Mouse (Mus musculus) liver, embryonic 14.5 days (tissue): ENCODE measurements around the gene Slc44a1. TPM values are rescaled to one million over a fixed set of nuclear protein-coding genes. Genes with fewer than 3 reads are reported as not detected.

Source experiments
- ATAC-seq: fragments of 200-750 bp; cut with Nextera tagmentation; 2 replicates; pipeline ENCODE4 v1.8.0; 2017; ENCODE audit warnings: moderate number of reproducible peaks, mild to moderate bottlenecking, moderate library complexity; ENCODE audit not compliant: insufficient read depth
- DNase-seq, 3 experiments: peaks; one replicate each; pipeline ENCODE4 v3.0.0-alpha.2; 2012 to 2013; ENCODE audit warnings: low read depth in 3 of 3, low spot score in 3 of 3
- H3K27ac ChIP-seq: fragments of 300-500 bp; sonication (generic); 2 replicates; pipeline ENCODE4 v1.5.1; 2014; ENCODE audit warnings: moderate library complexity, mild to moderate bottlenecking, control low read depth, inconsistent platforms
- H3K27me3 ChIP-seq: fragments of 300-500 bp; sonication (generic); 2 replicates; pipeline ENCODE4 v1.6.1; 2014; ENCODE audit warnings: mild to moderate bottlenecking, low read length, moderate library complexity; ENCODE audit not compliant: control insufficient read depth, insufficient read depth
- H3K36me3 ChIP-seq: fragments of 300-500 bp; sonication (generic); replicated peaks from 2 replicates; pipeline ENCODE4 v1.6.1; 2014; ENCODE audit warnings: low read depth; ENCODE audit not compliant: control insufficient read depth, insufficient read depth
- H3K4me1 ChIP-seq, 2 experiments: fragments of 200-500 bp in 1 of 2; fragments of 300-500 bp in 1 of 2; sonication (generic) in 1 of 2; replicated peaks; 2 replicates each; pipeline ENCODE4 v1.6.1; 2012 to 2014; ENCODE audit warnings: antibody characterized with exemption in 1 of 2, inconsistent platforms in 1 of 2, low read length in 1 of 2; ENCODE audit not compliant: control insufficient read depth in 2 of 2, insufficient read depth in 2 of 2
- H3K4me2 ChIP-seq: fragments of 300-500 bp; sonication (generic); 2 replicates; pipeline ENCODE4 v1.6.1; 2014; ENCODE audit warnings: low read depth, mild to moderate bottlenecking, control low read depth, moderate library complexity
- H3K4me3 ChIP-seq, 2 experiments: fragments of 200-500 bp in 1 of 2; fragments of 300-500 bp in 1 of 2; sonication (generic) in 1 of 2; 2 replicates each; pipeline ENCODE4 v1.5.1; 2012 to 2014; ENCODE audit warnings: low read depth in 2 of 2, low read length in 2 of 2, mild to moderate bottlenecking in 2 of 2, control low read depth in 1 of 2, inconsistent platforms in 1 of 2, moderate library complexity in 1 of 2; ENCODE audit not compliant: insufficient read depth in 1 of 2
- H3K9ac ChIP-seq: fragments of 300-500 bp; sonication (generic); replicated peaks from 2 replicates; pipeline ENCODE4 v1.6.1; 2014; ENCODE audit warnings: mild to moderate bottlenecking, control low read depth, moderate library complexity
- H3K9me3 ChIP-seq: fragments of 300-500 bp; sonication (generic); 2 replicates; pipeline ENCODE4 v1.6.1; 2016; ENCODE audit warnings: low read length, mixed read lengths; ENCODE audit not compliant: control insufficient read depth
- CTCF ChIP-seq: IDR thresholded peaks from 2 replicates; pipeline ENCODE4 v1.5.1; 2016; ENCODE audit warnings: antibody characterized with exemption, low read depth, control low read depth
- EP300 ChIP-seq: IDR thresholded peaks from 2 replicates; pipeline ENCODE4 v1.6.1; 2016; ENCODE audit warnings: antibody characterized with exemption, low read depth
- WGBS: fragments of 180-500 bp; shearing (Covaris S2); extraction: QIAGEN DNeasy Blood & Tissue Kit; methylation state at CpG from one replicate; pipeline ENCODE4 v1.1.7; 2014; ENCODE audit not compliant: insufficient replicate concordance; 5-methylcytosine and 5-hydroxymethylcytosine counted together
- polyA plus RNA-seq, 2 experiments: library from polyadenylated mRNA; depleted of rRNA in 1 of 2; stranded (reverse) in 1 of 2; unstranded in 1 of 2; fragments of >200 nt; fragmentation: Nextera tagmentation in 1 of 2; extraction: Ambion mirVana in 1 of 2; gene quantifications; 2 replicates each; pipeline versions ENCODE4 v1.2.1 to v1.2.3; 2012 to 2014

Slc44a1 gene
- polyA plus RNA-seq, 2 experiments = 7.7 to 12.6 TPM

DNA sequence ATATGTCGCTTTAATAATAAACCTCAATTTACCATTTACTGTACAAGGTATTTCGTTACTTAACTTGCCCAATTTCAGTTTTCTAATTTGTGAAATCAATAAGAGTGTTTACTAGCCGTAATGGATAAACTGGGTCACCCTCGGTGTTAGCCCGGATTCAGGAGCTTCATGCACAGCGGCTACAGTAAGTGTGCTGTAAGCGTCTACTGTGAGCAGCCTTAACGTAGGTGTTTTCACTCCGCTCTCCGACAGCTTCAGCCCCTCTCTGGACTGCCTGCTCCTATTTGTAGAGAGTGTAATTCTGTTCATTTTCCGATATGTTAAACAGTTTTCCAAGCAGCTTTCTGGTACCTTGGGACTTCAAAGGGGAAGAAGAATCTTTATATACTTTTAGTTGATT, 99.7 kb downstream of the Slc44a1 start:
- 83% methylated on average over 11 of the region's 11 CpGs for WGBS
- Histone ChIP-seq H3K27ac (no peak overlapping the region), H3K27me3 (no peaks in the 10 kb centered on the region), H3K9ac (no peak overlapping the region), H3K4me1 (no peaks in the 10 kb centered on the region; a peak in 1 of 4 replicates), H3K4me3 (no peak overlapping the region), H3K9me3 (no peaks in the 10 kb centered on the region), H3K36me3 (no peaks in the 10 kb centered on the region), H3K4me2 (no peak overlapping the region)
- TF ChIP-seq EP300 (no peak), CTCF (no peak)
- DNase-seq = no peak
- no peak for ATAC-seq

DNA sequence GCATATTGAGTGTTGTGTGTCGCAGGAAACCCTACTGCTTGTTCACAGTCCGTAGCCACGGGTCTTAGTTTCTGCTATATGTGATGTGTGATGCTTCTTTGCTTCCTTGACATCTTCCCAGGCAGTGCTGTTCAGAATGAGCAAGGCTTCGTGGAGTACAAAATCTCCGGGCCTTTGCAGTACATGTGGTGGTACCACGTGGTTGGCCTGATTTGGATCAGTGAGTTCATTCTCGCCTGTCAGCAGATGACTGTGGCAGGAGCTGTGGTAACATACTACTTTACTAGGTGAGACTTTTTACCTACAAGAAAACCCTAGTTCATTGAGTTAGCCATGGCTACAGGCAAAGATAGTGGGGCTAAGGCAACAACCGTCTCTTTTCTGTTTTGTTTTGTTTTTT, 103.2 kb downstream of the Slc44a1 start:
- no peak for TF ChIP-seq EP300
- Histone ChIP-seq H3K27me3 (no peaks in the 10 kb centered on the region), H3K4me3 (no peak overlapping the region), H3K27ac (no peak overlapping the region), H3K36me3 (no peaks in the 10 kb centered on the region), H3K4me1 (no peaks in the 10 kb centered on the region; a peak in 1 of 4 replicates), H3K9me3 (no peaks in the 10 kb centered on the region), H3K4me2 (no peak overlapping the region), H3K9ac (no peak overlapping the region)
- no peak for ATAC-seq
- 66% methylated on average over 8 of the region's 8 CpGs for WGBS
- no peak for DNase-seq

DNA sequence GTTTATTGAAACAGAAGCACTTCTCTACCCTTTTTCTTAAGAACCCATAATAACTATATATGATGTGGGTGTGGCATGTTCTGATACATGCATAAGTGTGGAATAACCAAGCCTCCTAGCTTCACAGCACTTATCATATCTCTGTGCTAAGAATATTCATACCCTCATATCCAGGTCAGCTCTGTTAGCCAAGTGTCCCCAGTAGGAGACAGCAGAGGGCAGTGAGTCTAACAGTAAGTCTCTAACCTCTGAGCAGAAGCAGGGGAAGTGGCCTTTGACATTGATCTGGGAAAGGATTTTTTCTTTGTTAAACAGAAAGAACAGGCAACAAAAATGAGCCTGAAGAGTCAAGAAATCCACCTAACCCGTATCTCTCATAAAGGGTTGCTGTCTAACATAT, 104.7 kb downstream of the Slc44a1 start:
- DNase-seq (no peak), ATAC-seq (no peak)
- TF ChIP-seq CTCF = 0 out of 2 replicates have a peak, but pooled peaks have one; percentile 16
- TF ChIP-seq EP300 = no peak
- Histone ChIP-seq H3K4me3 (no peak overlapping the region), H3K4me1 (no peaks in the 10 kb centered on the region; a peak in 1 of 4 replicates), H3K4me2 (no peak overlapping the region), H3K27ac (no peak overlapping the region), H3K27me3 (no peaks in the 10 kb centered on the region), H3K9me3 (no peaks in the 10 kb centered on the region), H3K9ac (no peak overlapping the region), H3K36me3 (no peaks in the 10 kb centered on the region)
- WGBS = 58% methylated on average over 1 of the region's 1 CpGs

DNA sequence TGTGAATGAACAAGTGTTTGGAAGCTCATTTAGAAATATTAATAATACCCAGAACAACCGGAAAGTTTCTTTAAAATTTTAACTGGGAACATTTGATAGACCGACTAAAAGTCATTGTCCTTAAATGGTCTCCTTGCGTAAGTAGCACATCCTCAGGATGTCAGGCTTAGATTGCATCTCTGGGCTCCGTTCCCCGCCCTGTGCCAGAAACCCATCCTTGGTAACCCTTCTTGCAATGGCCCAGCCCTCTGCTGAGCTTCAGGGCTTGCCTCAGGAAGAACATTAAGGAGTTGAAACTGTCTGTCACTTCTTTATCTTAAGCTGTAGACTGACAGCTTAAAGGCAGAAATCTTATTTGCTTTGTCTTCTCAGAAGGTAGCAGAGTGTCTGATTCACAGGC, 107.2 kb downstream of the Slc44a1 start:
- 67% methylated on average over 5 of the region's 5 CpGs for WGBS
- no peak overlapping the region for H3K9ac ChIP-seq
- H3K4me1 ChIP-seq = no peaks in the 10 kb centered on the region

DNA sequence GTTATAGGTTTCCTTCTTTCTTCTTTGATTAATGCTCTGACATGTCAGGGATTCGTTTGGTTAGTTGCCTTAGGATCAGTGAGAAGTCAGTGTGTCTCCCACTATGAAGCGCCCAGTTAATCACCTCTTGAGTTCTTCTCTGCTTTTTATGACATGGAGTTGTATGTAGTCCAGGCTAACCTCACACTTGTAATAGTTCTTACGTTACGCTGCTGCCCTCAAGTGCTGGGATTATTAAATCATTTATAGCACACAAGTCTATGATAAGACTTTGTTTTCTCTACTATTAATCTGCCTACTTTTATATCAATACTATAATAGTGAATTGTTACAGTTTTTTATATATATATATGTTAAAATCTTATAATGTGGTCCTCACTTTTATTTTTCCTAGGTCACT, 109.2 kb downstream of the Slc44a1 start:
- DNase-seq (no peak), ATAC-seq (no peak)
- H3K27me3 ChIP-seq = no peaks in the 10 kb centered on the region
- H3K9me3 ChIP-seq = no peaks in the 10 kb centered on the region
- no peaks in the 10 kb centered on the region for H3K36me3 ChIP-seq
- TF ChIP-seq EP300 (no peak), CTCF (no peak)
- 64% methylated on average over 4 of the region's 4 CpGs for whole genome bisulfite sequencing
- H3K4me1 ChIP-seq = no peaks in the 10 kb centered on the region
- H3K4me2 ChIP-seq = no peak overlapping the region
- no peak overlapping the region for H3K27ac ChIP-seq
- no peak overlapping the region for H3K4me3 ChIP-seq
- no peak overlapping the region for H3K9ac ChIP-seq

More for the DNA sequence above, 107.2 kb downstream of the Slc44a1 start:
- no peaks in the 10 kb centered on the region for H3K36me3 ChIP-seq
- no peak overlapping the region for H3K4me3 ChIP-seq
- H3K27ac ChIP-seq = no peak overlapping the region
- no peak overlapping the region for H3K4me2 ChIP-seq
- H3K9me3 ChIP-seq = no peaks in the 10 kb centered on the region
- H3K27me3 ChIP-seq = no peaks in the 10 kb centered on the region
- ATAC-seq = no peak
- TF ChIP-seq EP300 (no peak), CTCF (no peak)
- no peak for DNase-seq

DNA sequence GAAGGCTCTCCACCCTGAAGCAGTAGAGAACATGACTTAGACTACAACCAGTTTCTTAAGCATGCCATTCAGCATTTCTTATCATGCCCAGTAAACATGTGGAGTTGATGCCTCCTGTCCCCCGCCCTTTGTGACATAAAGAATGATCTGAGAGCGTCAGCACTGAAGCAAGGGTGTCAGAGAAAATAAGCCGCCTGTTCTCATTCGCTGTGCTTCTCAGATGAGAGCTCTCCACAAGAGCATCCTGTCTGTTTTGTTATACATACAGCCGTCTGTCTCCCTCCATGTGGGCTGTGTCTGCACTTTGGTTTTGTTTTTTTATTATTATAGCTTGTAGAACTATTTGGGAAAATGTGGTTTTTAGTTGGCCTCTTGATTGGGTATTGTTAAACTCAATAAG, 124.4 kb downstream of the Slc44a1 start:
- no peaks in the 10 kb centered on the region for H3K27me3 ChIP-seq
- DNase-seq = no peak

More for the DNA sequence above, 124.4 kb downstream of the Slc44a1 start:
- no peak overlapping the region for H3K27ac ChIP-seq
- 65% methylated on average over 5 of the region's 5 CpGs for WGBS
- ATAC-seq = no peak
- TF ChIP-seq EP300 (no peak), CTCF (no peak)
- no peaks in the 10 kb centered on the region for H3K9me3 ChIP-seq
- H3K4me2 ChIP-seq = no peak overlapping the region
- H3K9ac ChIP-seq = no peak overlapping the region
- no peaks in the 10 kb centered on the region for H3K4me1 ChIP-seq
- no peak overlapping the region for H3K4me3 ChIP-seq
- H3K36me3 ChIP-seq = no peaks in the 10 kb centered on the region
